Mouse (Mus musculus): Measurements from ENCODE around the gene Pde8b.

- TF ChIP-seq CTCF (IDR thresholded peaks at IDR 0.05; ENCODE audit: control insufficient read depth, insufficient read depth, low read length): no peak
- no peak for TF ChIP-seq POLR2A (IDR thresholded peaks at IDR 0.05; ENCODE audit: borderline replicate concordance, control insufficient read depth, low read depth, low read length)
These were observed 69.9 kb downstream of the Pde8b start for GRCm38 (mm10) chr13:95180208-95180607.

All from bone marrow, adult 2 months (tissue).